Mouse (Mus musculus): ENCODE results near the gene Cfap298.

Cfap298 gene

GRCm38 (mm10) chr16:90911766-90912165 is 23.1 kb downstream of the Cfap298 start:
- DNase-seq (ENCODE audit: low spot score), result peak; percentile 38

DNA sequence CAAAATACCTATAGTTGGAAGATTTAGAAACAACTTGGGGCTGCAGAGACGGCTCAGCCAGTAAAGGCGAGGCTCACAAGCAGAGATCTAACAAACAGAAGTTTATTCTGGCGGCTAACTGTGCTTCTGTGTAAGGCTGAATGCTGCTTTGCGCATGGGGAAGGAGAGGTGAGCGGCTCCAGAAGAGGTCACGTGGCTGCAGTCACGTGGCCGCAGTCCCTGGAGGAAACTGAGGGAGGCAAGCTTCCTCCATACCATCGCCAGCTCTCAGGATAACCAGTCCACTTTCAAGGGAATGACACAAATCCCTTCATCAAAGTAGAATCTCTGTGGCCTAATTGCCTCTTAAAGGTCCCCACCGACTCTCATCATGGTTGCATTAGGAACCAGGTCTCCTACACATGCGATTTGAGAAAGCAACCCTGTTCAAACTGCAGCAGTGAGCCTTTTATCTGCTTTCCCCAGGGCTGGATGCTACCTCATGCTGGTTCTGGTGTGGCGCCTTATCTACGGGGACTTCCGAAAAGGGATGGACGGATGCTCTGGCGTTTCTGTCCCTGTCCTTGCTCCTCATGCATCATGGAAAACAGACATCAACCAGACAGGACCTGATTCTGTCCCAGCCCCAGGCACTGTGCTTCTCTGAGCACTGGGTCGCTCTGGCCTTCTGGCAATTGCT is 23.9 kb downstream of the Cfap298 start:
- DNase-seq (ENCODE audit: low spot score), result no peak

- no peak for DNase-seq (ENCODE audit: low spot score)
Observed at GRCm38 (mm10) chr16:90907250-90907649, 27.7 kb downstream of the Cfap298 start.

GRCm38 (mm10) chr16:90903300-90903699 is 31.6 kb downstream of the Cfap298 start:
- no peak for DNase-seq (ENCODE audit: low spot score)

GRCm38 (mm10) chr16:90901364-90901763 is 33.5 kb downstream of the Cfap298 start:
- DNase-seq (ENCODE audit: low spot score), result no peak

DNA sequence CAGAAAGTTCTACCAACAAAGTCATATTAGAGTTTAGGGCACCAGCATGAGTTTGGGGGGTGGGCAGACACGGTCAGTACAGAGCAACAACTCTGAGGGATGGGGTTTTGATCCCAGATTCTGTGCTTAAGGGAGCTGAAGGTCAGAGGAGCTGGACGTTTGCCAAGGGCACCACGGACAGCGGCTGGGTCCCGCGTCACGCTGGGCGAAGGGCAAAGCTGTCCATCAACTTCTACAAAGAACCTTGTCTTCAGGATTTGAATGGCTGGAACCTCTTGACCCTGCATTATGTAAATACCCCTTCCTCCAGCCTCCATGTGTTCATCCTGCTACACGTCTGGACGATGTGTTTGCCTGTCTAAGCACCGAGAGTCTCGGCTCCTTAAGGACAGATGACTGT is 35.4 kb downstream of the Cfap298 start:
- DNase-seq (ENCODE audit: low spot score), result no peak

DNA sequence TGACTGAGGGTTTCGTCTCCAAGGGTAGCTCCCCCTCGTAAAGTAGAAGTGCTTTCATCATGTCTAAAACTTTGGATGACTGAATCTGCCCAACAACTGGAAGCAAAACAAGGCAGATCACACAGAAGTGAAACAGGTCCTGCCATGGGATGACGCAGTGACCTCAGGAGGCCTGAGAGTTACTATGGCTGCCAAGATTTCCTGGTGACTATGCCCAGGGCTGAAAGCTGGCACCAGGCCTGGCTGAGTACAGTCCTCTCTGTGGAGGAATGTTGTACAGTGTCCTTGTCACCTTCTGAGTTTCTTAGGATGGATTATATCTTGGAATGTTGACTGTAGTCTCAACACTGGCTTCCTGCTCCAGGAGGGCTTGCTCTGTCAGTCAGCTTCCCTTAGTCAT is 37.3 kb downstream of the Cfap298 start:
- peak; percentile 18 for DNase-seq (ENCODE audit: low spot score)

- DNase-seq (ENCODE audit: low spot score), result no peak
Observed at GRCm38 (mm10) chr16:90893792-90894191, 41.1 kb downstream of the Cfap298 start.

DNA sequence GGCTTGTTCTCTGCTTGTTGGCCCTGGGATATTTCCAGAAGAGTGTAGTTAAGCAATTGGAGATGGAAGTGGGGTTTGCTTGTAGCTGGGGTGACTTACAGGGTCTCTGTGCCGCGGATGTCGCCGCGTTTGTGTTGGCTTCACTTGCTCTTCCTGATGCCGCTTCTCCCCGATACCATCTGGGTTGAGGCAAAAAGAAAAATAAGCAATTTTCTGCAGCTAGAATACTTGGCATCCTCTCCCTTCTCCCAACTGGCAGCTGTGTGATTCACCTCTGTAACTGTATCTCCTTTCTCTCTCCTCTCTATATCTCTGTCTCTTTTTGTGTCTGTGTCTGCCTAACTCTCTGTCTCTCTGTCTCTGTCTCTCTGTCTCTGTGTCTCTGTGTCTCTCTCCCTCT is 41.9 kb downstream of the Cfap298 start:
- DNase-seq (ENCODE audit: low spot score), result no peak

- DNase-seq (ENCODE audit: low spot score), result no peak
Observed at GRCm38 (mm10) chr16:90892081-90892480, 42.8 kb downstream of the Cfap298 start.

DNA sequence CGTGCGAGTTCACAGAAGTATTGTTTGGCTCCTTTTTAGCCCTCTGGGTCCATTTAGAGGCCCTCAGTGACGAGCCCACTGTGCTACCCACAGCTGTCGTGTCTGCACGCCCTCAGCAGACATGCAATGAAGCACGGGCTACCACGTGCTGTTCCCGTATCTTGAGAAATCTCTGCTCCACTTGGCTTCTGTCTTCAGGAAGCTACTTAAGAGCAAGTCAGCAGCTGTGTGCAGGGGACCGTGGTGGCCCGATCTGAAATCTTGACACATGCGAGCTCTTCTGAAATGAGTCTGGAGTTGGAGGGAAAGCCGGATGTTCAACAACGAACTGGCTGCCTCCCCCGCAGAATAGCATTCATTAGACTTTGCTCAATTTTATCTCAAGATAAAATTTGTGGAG is 43.3 kb downstream of the Cfap298 start:
- DNase-seq (ENCODE audit: low spot score), result no peak

DNA sequence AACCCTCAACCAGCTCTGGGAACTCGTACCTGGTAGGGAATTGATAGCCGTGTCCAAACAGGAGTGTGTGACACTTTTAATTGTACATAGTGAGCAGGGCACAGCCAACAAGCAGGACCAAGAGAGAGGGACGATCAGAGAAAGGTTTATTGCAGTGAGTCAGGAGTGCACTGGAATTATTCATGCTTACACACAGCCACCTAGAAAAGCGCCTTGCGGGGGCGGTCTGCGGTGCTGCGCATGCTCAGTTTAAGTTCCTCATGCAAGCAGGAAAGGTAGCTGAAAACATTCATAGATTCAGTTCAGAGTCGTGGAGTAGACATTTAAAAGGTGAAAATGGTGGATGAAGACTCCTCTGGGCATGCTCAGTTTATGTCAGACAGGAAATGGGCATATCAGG is 44.2 kb downstream of the Cfap298 start:
- no peak for DNase-seq (ENCODE audit: low spot score)

DNA sequence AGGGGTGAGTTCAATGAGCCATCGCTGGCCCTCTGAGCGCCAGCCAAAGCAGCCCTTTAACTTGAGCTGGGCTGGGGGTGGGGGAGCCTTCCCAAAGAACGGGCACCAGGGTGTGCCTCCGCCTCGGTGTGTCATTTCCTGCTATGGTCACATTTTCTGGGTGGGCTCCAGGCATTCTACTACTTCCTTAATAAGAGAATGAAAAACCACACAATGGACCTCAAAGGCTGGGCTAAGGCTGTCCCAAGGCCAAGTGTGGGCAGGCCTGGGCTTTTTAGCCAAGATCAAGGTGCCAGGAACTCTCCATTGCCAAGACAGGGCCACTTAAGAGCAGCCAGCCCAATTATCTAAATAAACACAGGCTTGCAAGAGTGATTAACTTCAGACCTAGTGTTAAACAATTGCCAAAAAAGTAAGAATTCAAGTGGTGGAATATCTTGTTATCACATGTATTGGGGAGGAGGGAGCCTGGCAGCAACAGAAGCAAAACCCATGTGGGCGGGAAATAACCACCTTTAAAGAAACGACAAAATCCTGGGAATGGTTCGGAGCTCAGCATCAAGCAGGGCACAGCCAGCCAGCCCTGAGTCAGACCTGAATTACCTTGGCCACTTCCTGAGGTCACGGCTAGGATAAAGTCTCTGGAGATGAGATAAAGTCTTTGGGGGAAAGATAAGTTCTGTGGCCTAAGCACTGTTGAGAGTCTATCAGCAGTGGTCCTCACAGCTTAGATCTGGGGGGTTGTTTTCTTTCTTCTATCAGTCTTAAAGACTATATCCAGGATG is 48.9 kb downstream of the Cfap298 start:
- DNase-seq (ENCODE audit: low spot score), result peak; percentile 76

DNA sequence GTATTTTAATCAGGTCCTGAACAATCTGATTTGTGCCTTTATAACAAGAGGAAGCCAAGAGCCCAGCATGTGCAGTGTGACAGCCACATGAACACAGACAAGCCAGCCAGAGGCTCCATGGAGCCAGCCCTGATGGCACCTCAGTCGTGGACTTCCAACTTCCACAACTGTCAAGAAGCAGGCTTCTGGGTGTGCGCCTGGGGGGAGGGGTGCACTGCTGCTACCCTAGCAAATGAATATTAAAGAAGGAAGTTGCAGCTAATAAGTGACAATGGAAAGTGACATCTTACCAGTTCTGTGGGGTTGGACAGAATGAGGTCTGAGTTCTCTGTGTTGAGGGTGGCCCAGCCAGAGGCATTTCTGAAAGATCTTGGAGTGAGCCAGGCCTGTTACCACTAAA is 49.6 kb downstream of the Cfap298 start:
- DNase-seq (ENCODE audit: low spot score), result no peak

GRCm38 (mm10) chr16:90882501-90882977 is 52.4 kb downstream of the Cfap298 start:
- DNase-seq (ENCODE audit: low spot score), result no peak

DNA sequence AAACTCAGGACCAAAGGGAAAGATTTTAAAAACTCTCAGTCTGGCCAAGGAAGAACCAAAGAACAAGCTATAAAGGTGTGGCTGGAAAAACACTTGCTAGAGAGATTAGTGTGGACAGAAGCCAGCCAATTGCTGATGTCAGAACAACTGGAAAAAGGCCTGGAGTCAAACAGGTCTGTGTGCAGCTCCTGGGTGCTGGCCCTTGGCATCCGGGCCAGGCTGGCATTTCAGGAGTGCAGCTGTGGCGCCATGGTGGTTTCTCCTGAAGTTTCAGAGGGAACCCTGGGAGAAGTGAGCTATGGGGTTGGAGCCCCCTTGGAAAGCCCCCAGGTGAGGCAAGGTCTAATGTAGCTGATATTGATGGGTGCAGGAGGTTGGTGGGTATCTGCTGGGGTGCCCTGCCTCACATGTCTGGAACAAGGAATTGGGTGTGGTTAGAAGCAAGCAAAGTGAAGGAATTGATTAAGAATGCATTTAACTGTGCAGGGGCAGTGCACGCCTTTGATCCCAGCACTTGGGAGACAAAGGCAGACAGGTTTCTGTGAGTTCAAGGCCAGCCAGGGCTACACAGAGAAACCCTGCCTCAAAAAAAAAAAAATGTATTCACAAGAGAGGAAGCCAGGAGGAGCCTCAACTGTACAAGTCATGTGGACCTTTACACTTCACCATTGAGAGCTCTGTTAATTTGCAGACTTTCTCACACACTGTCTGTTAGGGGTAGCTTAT is 56.6 kb downstream of the Cfap298 start:
- no peak for DNase-seq (ENCODE audit: low spot score)
